In genomic region chr5:114371731-114372473, GRCm38 (mm10) we compare ENCODE assay signal across 7 mouse cellular contexts. TPM values are rescaled to one million over a fixed set of nuclear protein-coding genes. Genes with fewer than 3 reads are reported as not detected.
DNase-seq lines count a peak whose midpoint lies in the region; ATAC-seq lines count a peak whose summit lies in the region.

No protein-coding gene starts in this region.

- peak overlapping the region; percentile 8 to 79; a peak in 3 of 4 replicates for H3K27ac ChIP-seq in heart, embryonic 14.5 days (replicated peaks in 1 of 2; ENCODE audit: control insufficient read depth in 1 of 2, insufficient read depth in 1 of 2, low read depth in 2 of 2, low read length in 2 of 2)
- H3K27ac ChIP-seq in liver, embryonic 15.5 days (replicated peaks), result peak overlapping the region; percentile 56

- DNase-seq in 3134 (ENCODE audit: extremely low read depth, insufficient read length, low spot score), result peak; percentile 66
- peak; percentile 80 for DNase-seq in 416B (ENCODE audit: low read depth)
- DNase-seq in urinary bladder, postnatal 25 days (ENCODE audit: low spot score), result no peak
- DNase-seq in ovary, adult 18-20 months (ENCODE audit: low spot score), result no peak
- no peak for DNase-seq in gastrocnemius, adult 8-10 months (ENCODE audit: low spot score in 2 of 2)

- H3K9ac ChIP-seq in heart, embryonic 14.5 days (ENCODE audit: low read length), result peak overlapping the region; percentile 49
- peak overlapping the region; percentile 4; the same call in 1 of the 2 replicates for H3K9ac ChIP-seq in liver, embryonic 15.5 days

- no peak for ATAC-seq in heart, embryonic 14.5 days (ENCODE audit: insufficient number of reproducible peaks, insufficient read depth, low FRiP score, low read depth)
- ATAC-seq in liver, embryonic 15.5 days (ENCODE audit: insufficient read depth), result 0 out of 2 replicates have a peak, but pooled peaks have one; percentile 7

- H3K4me1 ChIP-seq in heart, embryonic 14.5 days (ENCODE audit: control insufficient read depth in 2 of 2, insufficient read depth in 2 of 2, low read length in 2 of 2), result peaks cover 54 to 60% of the 10 kb centered on the region in 2 experiments
- H3K4me1 ChIP-seq in liver, embryonic 15.5 days (replicated peaks), result peaks cover 65% of the 10 kb centered on the region

- WGBS in heart, embryonic 14.5 days, result 49% methylated on average over 25 of the region's 25 CpGs
- 18% methylated on average over 25 of the region's 25 CpGs for WGBS in liver, embryonic 15.5 days (ENCODE audit: insufficient replicate concordance)

- peak overlapping the region; percentile 31 for H3K4me2 ChIP-seq in heart, embryonic 14.5 days (ENCODE audit: low read length)
- peak overlapping the region; percentile 39 for H3K4me2 ChIP-seq in liver, embryonic 15.5 days

- H3K27me3 ChIP-seq in heart, embryonic 14.5 days (ENCODE audit: control insufficient read depth, insufficient read depth, low read length), result no peaks in the 10 kb centered on the region
- H3K27me3 ChIP-seq in liver, embryonic 15.5 days, result no peaks in the 10 kb centered on the region

- no peak overlapping the region for H3K4me3 ChIP-seq in heart, embryonic 14.5 days (ENCODE audit: control insufficient read depth in 1 of 2, insufficient read depth in 1 of 2, low read depth in 1 of 2, low read length in 2 of 2)
- no peak overlapping the region for H3K4me3 ChIP-seq in liver, embryonic 15.5 days (replicated peaks)

- H3K9me3 ChIP-seq in heart, embryonic 14.5 days (ENCODE audit: control insufficient read depth, low read length), result no peaks in the 10 kb centered on the region
- no peaks in the 10 kb centered on the region for H3K9me3 ChIP-seq in liver, embryonic 15.5 days (replicated peaks)

- peaks cover 88% of the 10 kb centered on the region for H3K36me3 ChIP-seq in heart, embryonic 14.5 days (ENCODE audit: control insufficient read depth, insufficient read depth, low read length)
- H3K36me3 ChIP-seq in liver, embryonic 15.5 days (replicated peaks), result peaks cover 52% of the 10 kb centered on the region

RNA-seq across cellular contexts. Expression of gene Kctd10, which starts 8.4 kb away (rescaled TPM):
- polyA plus RNA-seq in heart, embryonic 14.5 days (2014; fragmentation: Nextera tagmentation; extraction: Ambion mirVana), result 104 and 106 TPM in 2 replicates
- 21.1 and 22.6 TPM in 2 replicates for polyA plus RNA-seq in liver, embryonic 15.5 days (2015; fragmentation: Nextera tagmentation; extraction: Ambion mirVana)
- 10 to 100 TPM; 10.2 to 16.6 (median 14.2) TPM for total RNA-seq in gastrocnemius, adult 8-10 months (2022)

RNA-seq across cellular contexts. Expression of gene Ube3b, which starts 8.5 kb away (rescaled TPM):
- polyA plus RNA-seq in heart, embryonic 14.5 days (2014; fragmentation: Nextera tagmentation; extraction: Ambion mirVana), result 51.1 and 53.0 TPM in 2 replicates
- polyA plus RNA-seq in liver, embryonic 15.5 days (2015; fragmentation: Nextera tagmentation; extraction: Ambion mirVana), result 17.1 and 18.4 TPM in 2 replicates
- 100 to 1,000 TPM; 129 to 147 (median 134) TPM for total RNA-seq in gastrocnemius, adult 8-10 months (2022)

Comparison
In these comparisons a context has a peak if more than half of its experiments do, and no peak if none do; other contexts are left out.
1. DNase-seq: peak in 3134 (single experiment) and 416B (single experiment); none in urinary bladder, postnatal 25 days (single experiment), ovary, adult 18-20 months (single experiment) and gastrocnemius, adult 8-10 months (0 of 2).